Mouse (Mus musculus) kidney, adult 2 months (tissue): ENCODE data around the gene A730061H03Rik. TPM values are rescaled to one million over a fixed set of nuclear protein-coding genes. Genes with fewer than 3 reads are reported as not detected.

Experiments
- DNase-seq: peaks from one replicate; pipeline ENCODE4 v3.0.0; 2021
- H3K27ac ChIP-seq: fragments of 200-500 bp; 2 replicates; pipeline ENCODE4 v1.5.1; 2012; ENCODE audit warnings: low read depth, low read length, control low read depth, inconsistent platforms; ENCODE audit not compliant: insufficient read depth
- H3K27me3 ChIP-seq: fragments of 200-500 bp; replicated peaks from 2 replicates; pipeline ENCODE4 v1.6.1; 2012; ENCODE audit warnings: mild to moderate bottlenecking, moderate library complexity, low read length, inconsistent platforms; ENCODE audit not compliant: control insufficient read depth, insufficient read depth
- H3K36me3 ChIP-seq: fragments of 200-500 bp; 2 replicates; pipeline ENCODE4 v1.6.1; 2012; ENCODE audit warnings: mild to moderate bottlenecking, moderate library complexity, low read length, inconsistent platforms; ENCODE audit not compliant: control insufficient read depth, insufficient read depth
- H3K4me1 ChIP-seq: fragments of 200-500 bp; 2 replicates; pipeline ENCODE4 v1.6.1; 2011; ENCODE audit warnings: low read length; ENCODE audit not compliant: control insufficient read depth, insufficient read depth
- H3K4me3 ChIP-seq: fragments of 200-500 bp; 2 replicates; pipeline ENCODE4 v1.5.1; 2011; ENCODE audit warnings: mild to moderate bottlenecking, low read depth, low read length, control low read depth; ENCODE audit not compliant: insufficient read depth
- CTCF ChIP-seq: fragments of 200-500 bp; conservative IDR thresholded peaks from 2 replicates; pipeline ENCODE4 v1.5.1; 2011; ENCODE audit warnings: low read depth, mild to moderate bottlenecking, control low read depth, low read length, moderate library complexity, mixed read lengths; ENCODE audit not compliant: insufficient read depth, insufficient read length
- POLR2A ChIP-seq: fragments of 200-500 bp; IDR thresholded peaks from one replicate; pipeline ENCODE4 v1.6.1; 2011; ENCODE audit warnings: low read depth, low read length, control low read depth
- WGBS: fragments of 180-500 bp; shearing (Covaris S2); methylation state at CpG from one replicate; pipeline ENCODE4 v1.1.7; 2018; 5-methylcytosine and 5-hydroxymethylcytosine counted together
- polyA plus RNA-seq: library from polyadenylated mRNA; depleted of rRNA; stranded (reverse); fragments of >200 nt; gene quantifications from 2 replicates; pipeline ENCODE4 v1.2.3, GENCODE M21; 2012; rRNA removed

The A730061H03Rik gene
- 0.75 and 1.4 TPM in 2 replicates for polyA plus RNA-seq

DNA sequence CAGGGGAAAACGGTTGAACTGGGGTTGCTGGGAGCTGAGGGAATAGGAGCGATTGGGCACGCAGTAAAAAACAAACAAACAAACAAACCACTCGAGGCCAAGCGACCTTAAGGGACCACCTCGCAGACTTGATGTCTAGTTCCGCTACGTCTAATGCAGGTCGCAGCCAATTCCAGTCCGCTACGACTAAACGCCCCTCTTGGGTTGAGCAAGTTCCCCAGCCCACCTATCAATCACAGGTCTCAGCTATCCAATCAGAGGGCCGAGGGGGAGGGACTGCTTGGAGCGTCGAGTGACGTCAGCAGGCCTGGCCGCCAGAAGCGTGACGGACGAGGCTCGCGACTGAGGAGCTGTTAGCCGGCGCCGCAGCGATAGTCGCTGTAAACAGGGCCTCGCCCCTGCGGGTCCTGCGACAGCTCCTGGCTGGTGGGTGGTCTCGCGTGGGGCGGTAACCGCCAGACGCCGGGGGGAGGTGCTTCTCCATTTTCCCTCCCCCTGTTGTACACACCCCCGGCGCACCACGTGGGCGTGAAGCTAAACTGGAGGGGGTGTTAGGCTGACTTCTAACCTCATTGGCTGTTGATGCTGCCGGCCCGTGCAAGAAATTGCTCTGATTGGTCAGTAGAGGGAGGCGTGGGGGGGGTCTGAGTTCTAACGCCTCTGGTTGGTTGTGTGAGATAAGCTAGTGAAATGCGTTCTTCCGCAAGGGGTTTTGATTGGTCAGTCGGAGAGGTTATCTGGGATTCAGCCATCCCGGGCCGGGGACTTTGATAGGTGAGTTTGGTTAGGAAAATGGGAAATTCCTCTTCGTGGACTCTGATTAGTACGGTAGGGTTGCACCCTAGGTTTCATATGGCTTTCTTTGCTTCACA lies at the start of gene A730061H03Rik:
Gene A730061H03Rik (minus strand): TSS at position 205 of the 872 bp plus-strand sequence.
- TF ChIP-seq CTCF (no peak), POLR2A (peak; percentile 79)
- WGBS, result under 1% methylated on average over 51 of the region's 51 CpGs
- DNase-seq, result peak; percentile 100

DNA sequence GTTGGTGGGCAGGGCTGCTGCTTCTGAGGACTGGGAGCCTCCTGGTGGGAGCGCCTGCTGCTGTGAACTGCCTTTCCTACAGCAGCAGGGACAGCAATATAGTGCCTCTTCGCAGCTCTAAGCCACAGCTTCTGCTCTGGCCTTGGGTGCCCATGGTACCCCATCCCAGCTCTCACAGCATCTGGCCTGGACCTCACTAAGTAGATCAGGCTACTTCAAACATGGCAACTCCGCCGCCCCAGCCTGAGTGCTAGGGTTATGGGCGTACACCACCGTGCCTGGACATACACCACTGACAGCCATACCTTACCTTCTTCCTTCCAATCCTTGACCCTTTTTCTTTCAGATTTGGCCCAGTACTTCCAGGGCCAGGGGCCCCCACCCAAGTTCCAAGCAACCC lies 48.1 kb upstream of the A730061H03Rik start:
- Histone ChIP-seq H3K27me3 (no peaks in the 10 kb centered on the region), H3K4me1 (peaks cover 14% of the 10 kb centered on the region; the same call in 1 of the 2 replicates), H3K4me3 (no peak overlapping the region), H3K36me3 (peaks cover 9% of the 10 kb centered on the region), H3K27ac (no peak overlapping the region)
- no peak for DNase-seq
- no peak for TF ChIP-seq POLR2A
- 96% methylated on average over 6 of the region's 6 CpGs for WGBS

More for the DNA sequence above, at the start of gene A730061H03Rik:
- Histone ChIP-seq H3K4me3 (peak within 1 kb of the TSS; percentile 79), H3K4me1 (peaks cover 12% of the 10 kb centered on the region), H3K27me3 (no peaks in the 10 kb centered on the region), H3K27ac (peak within 1 kb of the TSS; percentile 98), H3K36me3 (peaks cover under 1% of the 10 kb centered on the region; the same call in 1 of the 2 replicates)

DNA sequence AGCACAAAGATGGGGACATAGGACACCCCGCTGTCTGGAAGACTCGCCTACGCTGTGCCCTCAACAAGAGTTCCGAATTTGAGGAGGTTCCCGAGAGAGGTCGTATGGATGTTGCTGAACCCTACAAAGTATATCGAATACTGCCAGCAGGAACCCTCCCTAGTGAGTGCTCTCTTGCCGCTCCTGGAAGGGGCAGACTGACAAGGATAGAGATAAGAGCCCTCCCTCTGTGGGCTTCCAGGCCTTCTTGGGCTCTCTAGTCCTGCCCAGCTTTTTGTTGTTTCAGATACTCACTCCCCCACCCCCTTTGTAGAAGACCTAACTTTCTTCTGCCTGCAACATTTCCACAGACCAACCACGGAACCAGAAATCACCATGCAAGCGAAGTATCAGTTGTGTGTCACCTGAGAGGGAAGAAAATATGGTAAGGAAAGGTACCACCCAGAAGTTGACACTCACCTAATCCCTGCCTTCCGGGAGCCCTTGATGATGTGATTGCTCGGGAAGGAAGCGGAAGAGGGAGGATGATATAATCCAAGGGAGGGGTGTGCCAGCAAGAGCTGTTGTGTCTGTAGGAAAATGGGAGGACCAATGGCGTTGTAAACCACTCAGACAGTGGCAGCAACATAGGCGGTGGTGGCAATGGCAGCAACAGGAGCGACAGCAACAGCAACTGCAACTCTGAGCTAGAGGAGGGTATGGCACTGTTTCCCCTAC lies 45.7 kb upstream of the A730061H03Rik start:
- no peak for DNase-seq
- no peak for TF ChIP-seq POLR2A
- TF ChIP-seq CTCF, result no peak
- H3K27ac ChIP-seq, result no peak overlapping the region
- no peaks in the 10 kb centered on the region for H3K27me3 ChIP-seq
- H3K4me1 ChIP-seq, result peaks cover 6% of the 10 kb centered on the region; the same call in 1 of the 2 replicates
- peaks cover 10% of the 10 kb centered on the region for H3K36me3 ChIP-seq
- no peak overlapping the region for H3K4me3 ChIP-seq
- 91% methylated on average over 16 of the region's 16 CpGs for WGBS

DNA sequence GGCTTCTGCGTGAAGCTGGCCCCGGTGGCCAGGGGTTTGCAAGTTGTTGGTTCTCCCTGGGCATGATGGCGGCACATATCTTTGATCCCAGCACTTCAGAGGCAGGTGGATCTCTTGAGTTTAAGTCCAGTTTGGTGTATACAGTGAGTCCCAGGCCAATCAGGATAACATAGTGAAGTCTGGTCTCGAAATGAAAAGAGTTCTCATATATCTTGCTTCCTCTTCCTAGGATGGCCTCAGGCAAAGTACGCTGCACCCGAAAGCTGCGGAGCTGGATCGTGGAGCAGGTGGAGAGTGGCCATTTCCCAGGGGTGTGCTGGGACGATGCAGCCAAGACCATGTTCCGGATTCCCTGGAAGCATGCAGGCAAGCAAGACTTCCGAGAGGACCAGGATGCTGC lies 44.6 kb upstream of the A730061H03Rik start:
- H3K4me1 ChIP-seq, result peaks cover 6% of the 10 kb centered on the region; the same call in 1 of the 2 replicates
- H3K4me3 ChIP-seq, result peak overlapping the region; percentile 37
- H3K27ac ChIP-seq, result peak overlapping the region; percentile 69
- peaks cover 10% of the 10 kb centered on the region for H3K36me3 ChIP-seq
- WGBS, result 75% methylated on average over 11 of the region's 11 CpGs
- TF ChIP-seq POLR2A, result no peak
- H3K27me3 ChIP-seq, result no peaks in the 10 kb centered on the region
- no peak for DNase-seq

DNA sequence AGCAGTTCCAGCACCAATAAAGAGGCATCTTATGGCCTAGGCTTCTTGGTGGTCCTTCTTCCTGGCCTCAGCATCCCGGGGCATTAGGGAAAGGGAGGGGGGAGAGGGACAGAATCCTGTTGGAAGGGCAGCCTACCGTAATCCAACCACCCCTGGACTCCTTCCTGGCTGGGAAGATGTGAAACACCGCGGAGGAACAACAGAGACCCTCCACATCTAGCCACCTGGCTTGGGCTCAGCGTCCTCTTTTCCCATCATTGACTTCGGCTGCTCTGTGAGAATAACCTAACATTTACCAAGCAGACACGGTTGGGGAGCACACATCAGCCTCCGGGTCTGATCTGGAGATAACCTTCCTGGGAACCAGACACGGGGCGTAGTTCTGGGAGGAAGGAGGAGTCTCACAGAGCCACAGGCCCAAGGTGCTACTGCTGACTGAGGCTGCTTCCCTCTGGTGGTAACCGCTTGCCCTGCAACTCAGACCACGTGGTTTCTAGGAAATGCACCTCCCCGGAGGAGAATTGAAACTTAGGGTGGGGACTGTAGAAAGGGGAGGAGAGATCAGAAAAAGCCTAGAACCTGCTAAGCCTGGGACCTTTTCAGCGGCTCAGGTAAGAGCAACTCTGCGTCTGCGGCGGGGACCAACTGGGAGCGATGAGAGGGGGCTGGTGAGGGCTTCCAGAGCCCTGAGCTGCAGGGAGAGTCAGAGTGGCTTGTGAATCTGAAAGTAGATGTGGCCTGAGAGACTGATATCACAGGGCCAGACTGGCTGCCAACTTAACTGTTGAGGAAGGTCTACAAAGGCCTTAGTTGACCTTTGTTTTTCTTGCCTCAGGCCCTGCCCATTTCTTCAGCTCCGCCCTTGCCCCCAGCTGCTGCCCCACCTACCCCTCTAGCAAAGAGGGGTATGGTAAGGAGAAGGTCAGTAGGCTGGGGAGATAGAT lies 43.7 kb upstream of the A730061H03Rik start:
- Histone ChIP-seq H3K36me3 (peaks cover 10% of the 10 kb centered on the region), H3K4me1 (peaks cover 6% of the 10 kb centered on the region; the same call in 1 of the 2 replicates), H3K27ac (peak overlapping the region; percentile 97), H3K27me3 (no peaks in the 10 kb centered on the region), H3K4me3 (peak overlapping the region; percentile 68)
- peak; percentile 98 for DNase-seq
- TF ChIP-seq CTCF (peak; percentile 95), POLR2A (peak; percentile 40)
- 6% methylated on average over 19 of the region's 19 CpGs for WGBS

DNA sequence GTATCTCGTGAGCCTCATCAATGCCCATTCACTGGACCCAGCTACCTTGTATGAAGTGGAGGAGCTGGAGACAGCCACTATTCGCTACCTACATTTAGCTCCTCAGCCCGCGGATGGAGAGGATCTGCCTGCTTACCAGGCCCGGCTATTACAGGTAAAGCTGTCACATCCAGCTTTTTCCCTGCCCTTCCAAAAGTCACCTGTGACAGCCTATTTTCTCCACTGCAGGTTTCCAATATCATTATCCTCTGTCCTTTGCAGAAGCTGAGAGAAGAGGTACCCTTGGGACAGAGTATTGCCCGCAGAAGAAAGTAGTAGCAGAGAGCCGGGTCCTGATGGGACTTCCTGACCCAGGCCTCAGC lies 43.0 kb upstream of the A730061H03Rik start, which contains the start of gene Irf9:
Gene Irf9 (plus strand): TSS at position 301 of the 362 bp plus-strand sequence.
- H3K27ac ChIP-seq, result peak within 1 kb of the TSS; percentile 97
- TF ChIP-seq CTCF (no peak), POLR2A (no peak)
- no peaks in the 10 kb centered on the region for H3K27me3 ChIP-seq
- peaks cover 4% of the 10 kb centered on the region; the same call in 1 of the 2 replicates for H3K36me3 ChIP-seq
- peak within 1 kb of the TSS; percentile 68 for H3K4me3 ChIP-seq
- DNase-seq, result no peak
- WGBS, result 62% methylated on average over 7 of the region's 7 CpGs
- peaks cover 6% of the 10 kb centered on the region; the same call in 1 of the 2 replicates for H3K4me1 ChIP-seq
